Mouse (Mus musculus) ovary, postnatal 10 days (tissue): ENCODE results near the gene Rpl3.

Source experiments
- DNase-seq: peaks from one replicate; pipeline ENCODE4 v3.0.0; 2022; ENCODE audit warnings: low spot score

Gene Rpl3

DNA sequence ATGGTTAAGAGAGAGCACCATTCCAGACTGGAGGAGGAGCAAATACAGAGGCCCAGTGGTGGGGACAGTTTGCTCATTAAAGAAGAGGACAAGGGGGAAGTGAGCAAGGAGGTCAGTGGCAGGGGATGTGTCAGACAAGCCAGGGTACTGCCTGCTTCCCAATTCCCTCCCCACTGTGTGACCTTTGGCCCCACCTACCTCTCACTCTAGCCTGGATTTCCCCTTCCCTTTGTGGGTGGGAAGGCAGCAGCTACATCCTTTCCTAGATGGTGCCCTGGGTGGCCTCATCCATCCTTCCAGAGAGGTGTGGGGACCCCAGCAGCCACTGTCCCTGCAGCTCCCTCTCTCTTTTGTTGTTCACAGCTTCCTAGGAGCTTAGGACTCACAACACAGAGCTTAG is 56.8 kb downstream of the Rpl3 start:
- no peak for DNase-seq

DNA sequence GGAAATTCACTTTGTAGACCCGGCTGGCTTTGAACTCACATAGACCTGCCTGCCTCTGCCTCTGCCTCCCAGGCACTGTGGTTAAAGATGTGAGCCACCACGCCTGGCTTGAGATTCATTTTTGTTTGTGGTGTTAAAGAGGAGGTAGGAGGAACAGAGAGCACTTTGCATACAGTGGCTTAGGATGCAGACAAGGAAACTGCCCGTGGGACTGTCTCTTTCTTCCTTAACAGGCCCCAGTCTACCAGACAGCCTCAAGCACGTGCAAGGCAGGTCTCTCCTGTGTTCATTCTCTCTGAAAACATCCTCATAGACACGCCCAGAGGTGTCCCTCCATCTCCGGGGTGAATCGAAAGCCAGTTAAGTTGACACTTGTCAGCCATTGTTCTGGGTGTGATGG is 57.3 kb downstream of the Rpl3 start:
- DNase-seq, result no peak

DNA sequence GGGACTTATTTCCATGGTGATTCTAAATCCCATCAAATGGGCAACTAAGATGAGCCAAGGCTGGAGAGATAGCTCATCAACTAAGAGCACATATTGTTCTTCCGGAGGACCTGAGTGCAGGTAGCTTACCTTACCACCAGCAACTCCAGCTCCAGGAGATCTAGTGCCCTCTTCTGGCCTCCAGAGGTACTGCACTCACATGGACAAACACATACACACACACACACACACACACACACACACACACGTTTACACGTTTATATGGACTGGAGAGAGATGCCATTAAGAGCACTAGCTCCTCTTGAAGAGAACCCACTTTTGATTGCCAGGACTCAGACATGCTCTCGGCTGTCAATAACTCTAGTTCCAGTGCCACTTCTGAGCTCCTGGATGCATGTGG is 60.5 kb downstream of the Rpl3 start:
- DNase-seq, result no peak

DNA sequence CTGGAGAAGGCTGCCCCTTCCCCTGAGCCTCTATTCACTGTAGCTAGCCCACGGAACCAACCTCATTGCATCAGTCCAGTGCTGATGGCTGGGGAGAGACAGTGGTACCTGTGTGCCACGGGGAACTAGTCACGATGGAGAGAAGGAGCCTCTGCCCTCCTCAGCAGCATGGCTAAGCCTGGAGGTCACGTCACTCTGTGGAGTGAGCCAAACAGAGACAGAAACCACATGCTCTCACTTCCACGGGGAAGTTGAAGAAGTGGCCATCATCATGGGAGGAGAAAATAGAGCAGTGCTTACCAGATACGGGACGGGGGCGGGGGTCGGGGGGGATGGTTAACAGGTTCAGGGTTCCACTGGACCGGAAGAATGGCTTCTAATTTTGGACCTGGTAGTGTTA is 61.3 kb downstream of the Rpl3 start:
- no peak for DNase-seq

DNA sequence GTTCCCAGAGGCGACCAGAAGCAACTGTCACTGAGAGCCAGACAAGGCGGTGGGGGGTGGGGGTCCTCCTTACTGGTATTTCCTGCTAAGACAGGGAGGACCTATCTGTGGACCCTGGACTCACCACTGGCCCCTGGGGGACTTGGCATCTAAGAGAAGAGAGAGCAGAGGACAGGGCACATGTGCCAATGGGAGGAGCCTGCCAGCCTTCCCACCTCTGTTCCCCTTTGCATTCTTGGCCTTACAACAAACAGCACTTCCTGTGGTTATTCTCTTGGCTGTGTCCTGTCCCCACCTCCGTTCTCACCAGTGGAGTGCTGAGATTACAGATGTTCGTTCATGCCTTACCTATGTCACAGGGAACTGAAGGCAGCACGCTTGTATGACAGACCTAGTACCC is 62.8 kb downstream of the Rpl3 start:
- DNase-seq, result no peak
